Mouse (Mus musculus): Measurements from ENCODE around the gene Rrad. TPM values are rescaled to one million over a fixed set of nuclear protein-coding genes. Genes with fewer than 3 reads are reported as not detected.

Gene Rrad
- polyA plus RNA-seq, 1 experiment: 0.42 TPM

GRCm38 (mm10) chr8:104630111-104630479, 1.0 kb downstream of the Rrad start:
- Histone ChIP-seq H3K4me3 (ENCODE audit: control insufficient read depth, low read depth, low read length) (no peak overlapping the region), H3K27ac (ENCODE audit: control insufficient read depth, insufficient read depth, low read depth, low read length) (no peak overlapping the region), H3K27me3 (ENCODE audit: control insufficient read depth, insufficient read depth, low read length) (no peaks in the 10 kb centered on the region), H3K4me1 (ENCODE audit: control insufficient read depth, insufficient read depth, low read length) (peaks cover 18% of the 10 kb centered on the region), H3K36me3 (ENCODE audit: control insufficient read depth, insufficient read depth, low read length) (no peaks in the 10 kb centered on the region)
- TF ChIP-seq POLR2A (IDR thresholded peaks at IDR 0.05; ENCODE audit: control insufficient read depth, low read depth, low read length): no peak
- TF ChIP-seq CTCF (IDR thresholded peaks at IDR 0.05; ENCODE audit: control insufficient read depth, insufficient read depth, insufficient replicate concordance, low read depth, low read length): no peak

- Histone ChIP-seq H3K4me3 (ENCODE audit: control insufficient read depth, low read depth, low read length) (no peak overlapping the region), H3K36me3 (ENCODE audit: control insufficient read depth, insufficient read depth, low read length) (no peaks in the 10 kb centered on the region)
Measured at GRCm38 (mm10) chr8:104629306-104630110, 1.6 kb downstream of the Rrad start.

GRCm38 (mm10) chr8:104628402-104628801, 2.7 kb downstream of the Rrad start:
- peaks cover 18% of the 10 kb centered on the region for H3K4me1 ChIP-seq (ENCODE audit: control insufficient read depth, insufficient read depth, low read length)
- TF ChIP-seq POLR2A (IDR thresholded peaks at IDR 0.05; ENCODE audit: control insufficient read depth, low read depth, low read length) (no peak), CTCF (IDR thresholded peaks at IDR 0.05; ENCODE audit: control insufficient read depth, insufficient read depth, insufficient replicate concordance, low read depth, low read length) (no peak)
- no peak overlapping the region for H3K4me3 ChIP-seq (ENCODE audit: control insufficient read depth, low read depth, low read length)
- H3K36me3 ChIP-seq (ENCODE audit: control insufficient read depth, insufficient read depth, low read length): no peaks in the 10 kb centered on the region
- H3K27me3 ChIP-seq (ENCODE audit: control insufficient read depth, insufficient read depth, low read length): no peaks in the 10 kb centered on the region
- no peak overlapping the region for H3K27ac ChIP-seq (ENCODE audit: control insufficient read depth, insufficient read depth, low read depth, low read length)

More at GRCm38 (mm10) chr8:104629306-104630110, 1.6 kb downstream of the Rrad start:
- Histone ChIP-seq H3K27me3 (ENCODE audit: control insufficient read depth, insufficient read depth, low read length) (no peaks in the 10 kb centered on the region), H3K4me1 (ENCODE audit: control insufficient read depth, insufficient read depth, low read length) (peaks cover 18% of the 10 kb centered on the region), H3K27ac (ENCODE audit: control insufficient read depth, insufficient read depth, low read depth, low read length) (no peak overlapping the region)
- no peak for TF ChIP-seq POLR2A (IDR thresholded peaks at IDR 0.05; ENCODE audit: control insufficient read depth, low read depth, low read length)
- no peak for TF ChIP-seq CTCF (IDR thresholded peaks at IDR 0.05; ENCODE audit: control insufficient read depth, insufficient read depth, insufficient replicate concordance, low read depth, low read length)

- H3K4me1 ChIP-seq (ENCODE audit: control insufficient read depth, insufficient read depth, low read length): peaks cover 18% of the 10 kb centered on the region
- H3K27me3 ChIP-seq (ENCODE audit: control insufficient read depth, insufficient read depth, low read length): no peaks in the 10 kb centered on the region
- TF ChIP-seq CTCF (IDR thresholded peaks at IDR 0.05; ENCODE audit: control insufficient read depth, insufficient read depth, insufficient replicate concordance, low read depth, low read length) (no peak), POLR2A (IDR thresholded peaks at IDR 0.05; ENCODE audit: control insufficient read depth, low read depth, low read length) (no peak)
- H3K4me3 ChIP-seq (ENCODE audit: control insufficient read depth, low read depth, low read length): no peak overlapping the region
- H3K36me3 ChIP-seq (ENCODE audit: control insufficient read depth, insufficient read depth, low read length): no peaks in the 10 kb centered on the region
- H3K27ac ChIP-seq (ENCODE audit: control insufficient read depth, insufficient read depth, low read depth, low read length): no peak overlapping the region
Measured at GRCm38 (mm10) chr8:104627065-104627740, 3.9 kb downstream of the Rrad start.

- TF ChIP-seq CTCF (IDR thresholded peaks at IDR 0.05; ENCODE audit: control insufficient read depth, insufficient read depth, insufficient replicate concordance, low read depth, low read length): no peak
- H3K36me3 ChIP-seq (ENCODE audit: control insufficient read depth, insufficient read depth, low read length): no peaks in the 10 kb centered on the region
- no peak within 1 kb of the TSS for H3K4me3 ChIP-seq (ENCODE audit: control insufficient read depth, low read depth, low read length)
- H3K27me3 ChIP-seq (ENCODE audit: control insufficient read depth, insufficient read depth, low read length): no peaks in the 10 kb centered on the region
- no peaks in the 10 kb centered on the region for H3K4me1 ChIP-seq (ENCODE audit: control insufficient read depth, insufficient read depth, low read length)
- H3K27ac ChIP-seq (ENCODE audit: control insufficient read depth, insufficient read depth, low read depth, low read length): no peak within 1 kb of the TSS
Measured at GRCm38 (mm10) chr8:104624161-104624560, 7.0 kb downstream of the Rrad start, which contains the start of gene Cdh16. Cdh16 (minus strand) TSS chr8:104624396.

GRCm38 (mm10) chr8:104620765-104621164, 10.4 kb downstream of the Rrad start:
- Histone ChIP-seq H3K27ac (ENCODE audit: control insufficient read depth, insufficient read depth, low read depth, low read length) (no peak overlapping the region), H3K4me1 (ENCODE audit: control insufficient read depth, insufficient read depth, low read length) (no peaks in the 10 kb centered on the region), H3K36me3 (ENCODE audit: control insufficient read depth, insufficient read depth, low read length) (no peaks in the 10 kb centered on the region), H3K27me3 (ENCODE audit: control insufficient read depth, insufficient read depth, low read length) (no peaks in the 10 kb centered on the region), H3K4me3 (ENCODE audit: control insufficient read depth, low read depth, low read length) (no peak overlapping the region)
- no peak for TF ChIP-seq CTCF (IDR thresholded peaks at IDR 0.05; ENCODE audit: control insufficient read depth, insufficient read depth, insufficient replicate concordance, low read depth, low read length)
- no peak for TF ChIP-seq POLR2A (IDR thresholded peaks at IDR 0.05; ENCODE audit: control insufficient read depth, low read depth, low read length)

- H3K36me3 ChIP-seq (ENCODE audit: control insufficient read depth, insufficient read depth, low read length): no peaks in the 10 kb centered on the region
- H3K27ac ChIP-seq (ENCODE audit: control insufficient read depth, insufficient read depth, low read depth, low read length): no peak overlapping the region
- H3K27me3 ChIP-seq (ENCODE audit: control insufficient read depth, insufficient read depth, low read length): no peaks in the 10 kb centered on the region
- no peak overlapping the region for H3K4me3 ChIP-seq (ENCODE audit: control insufficient read depth, low read depth, low read length)
- H3K4me1 ChIP-seq (ENCODE audit: control insufficient read depth, insufficient read depth, low read length): no peaks in the 10 kb centered on the region
- TF ChIP-seq POLR2A (IDR thresholded peaks at IDR 0.05; ENCODE audit: control insufficient read depth, low read depth, low read length): no peak
- no peak for TF ChIP-seq CTCF (IDR thresholded peaks at IDR 0.05; ENCODE audit: control insufficient read depth, insufficient read depth, insufficient replicate concordance, low read depth, low read length)
Measured at GRCm38 (mm10) chr8:104613119-104613518, 18.0 kb downstream of the Rrad start.
